19 mouse cellular contexts compared by ENCODE assay signal in the genomic region with DNA sequence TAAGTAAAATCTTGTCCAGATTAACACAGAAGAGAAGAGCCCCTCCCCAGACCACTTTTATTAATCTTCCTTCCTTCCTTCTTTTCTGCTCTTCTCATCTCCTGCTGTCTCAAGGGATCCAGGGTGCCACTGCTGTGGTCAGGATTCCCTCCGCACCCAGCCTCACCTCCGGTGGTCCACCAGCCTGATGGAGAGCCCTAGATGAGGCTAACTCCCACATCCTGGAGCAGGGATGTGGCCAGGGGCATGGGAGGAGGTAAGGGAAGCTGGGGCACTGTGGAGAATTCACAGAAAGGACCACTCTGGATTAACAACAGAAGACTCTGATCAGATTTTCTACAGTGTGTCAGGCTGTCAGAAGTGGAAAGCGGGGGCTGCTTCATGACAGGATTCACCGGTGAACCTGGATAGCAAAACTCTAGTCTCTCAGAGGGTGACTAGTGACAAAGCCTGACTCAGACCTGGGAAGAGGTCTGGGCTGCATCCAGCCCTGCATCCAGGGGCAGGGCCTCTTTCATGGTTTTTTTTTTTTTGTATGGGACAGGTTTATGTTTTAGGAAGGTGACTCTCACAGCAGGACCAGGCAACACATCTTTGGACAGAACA. TPM values are rescaled to one million over a fixed set of nuclear protein-coding genes. Genes with fewer than 3 reads are reported as not detected.
DNase-seq lines count a peak whose midpoint lies in the region; ATAC-seq lines count a peak whose summit lies in the region.
"Had no signal": no experiment of that assay in that cellular context is flagged by ENCODE, and none has a peak within 500 bp of the region (broad histone marks: within the 10 kb centered on the region; RNA-seq: fewer than 3 reads in every experiment).

No protein-coding gene starts in this region.

- no peak overlapping the region for H3K9ac ChIP-seq in hindbrain, embryonic 12.5 days
- H3K9ac ChIP-seq in hindbrain, embryonic 14.5 days: no peak overlapping the region
- no peak overlapping the region; the same call in 1 of the 2 replicates for H3K9ac ChIP-seq in neural tube, embryonic 11.5 days (ENCODE audit: low read length)
- H3K9ac ChIP-seq: liver, embryonic 15.5 days; stomach, embryonic 15.5 days had no signal

- H3K9me3 ChIP-seq in hindbrain, embryonic 12.5 days (replicated peaks): no peaks in the 10 kb centered on the region
- no peaks in the 10 kb centered on the region for H3K9me3 ChIP-seq in hindbrain, embryonic 14.5 days (ENCODE audit: control insufficient read depth, low read length)
- no peaks in the 10 kb centered on the region for H3K9me3 ChIP-seq in neural tube, embryonic 11.5 days (ENCODE audit: control insufficient read depth, low read length)
- H3K9me3 ChIP-seq: liver, embryonic 15.5 days; midbrain, embryonic 10.5 days; stomach, embryonic 15.5 days had no signal

- ATAC-seq in hindbrain, embryonic 12.5 days (ENCODE audit: low FRiP score): no peak
- ATAC-seq in hindbrain, embryonic 14.5 days (ENCODE audit: low FRiP score): no peak
- ATAC-seq in neural tube, embryonic 11.5 days (ENCODE audit: insufficient read depth, low FRiP score, low TSS enrichment): no peak
- ATAC-seq: activated CD4-positive, CD25-positive, alpha-beta regulatory T cell, adult 4 months had no signal

- no peak overlapping the region for H3K4me2 ChIP-seq in hindbrain, embryonic 12.5 days (replicated peaks)
- no peak overlapping the region for H3K4me2 ChIP-seq in hindbrain, embryonic 14.5 days (replicated peaks)
- H3K4me2 ChIP-seq in neural tube, embryonic 11.5 days (ENCODE audit: low read depth): no peak overlapping the region
- H3K4me2 ChIP-seq: liver, embryonic 15.5 days; stomach, embryonic 15.5 days had no signal

- 76% methylated on average over 4 of the region's 4 CpGs for WGBS in hindbrain, embryonic 12.5 days
- WGBS in hindbrain, embryonic 14.5 days: 74% methylated on average over 4 of the region's 4 CpGs
- 71% methylated on average over 4 of the region's 4 CpGs for whole genome bisulfite sequencing in neural tube, embryonic 11.5 days

- DNase-seq in heart, adult 11 months: peak; percentile 85
- no peak for DNase-seq in heart, adult 18-20 months
- DNase-seq in hindbrain, embryonic 14.5 days (ENCODE audit: low spot score): no peak
- no peak for DNase-seq in neural tube, embryonic 11.5 days (ENCODE audit: low spot score)
- DNase-seq in neural tube, embryonic 10.5 days (ENCODE audit: extremely low spot score, low spot score): no peak
- no peak for DNase-seq in cerebellum, adult 11-12 months
- DNase-seq: adrenal gland, postnatal 25 days; cerebellum, postnatal 10 days; gastrocnemius, postnatal 36 days; left cerebral cortex, postnatal 4 days; lung, postnatal 14 days; right cerebral cortex, adult 18-20 months; thymus, postnatal 14 days had no signal

- H3K27me3 ChIP-seq in hindbrain, embryonic 12.5 days: no peaks in the 10 kb centered on the region
- no peaks in the 10 kb centered on the region for H3K27me3 ChIP-seq in hindbrain, embryonic 14.5 days (ENCODE audit: control insufficient read depth, insufficient read depth, low read length)
- H3K27me3 ChIP-seq in neural tube, embryonic 11.5 days (ENCODE audit: control insufficient read depth, insufficient read depth, low read length): no peaks in the 10 kb centered on the region
- H3K27me3 ChIP-seq: liver, embryonic 15.5 days; stomach, embryonic 15.5 days had no signal

- H3K27ac ChIP-seq in hindbrain, embryonic 12.5 days: peak overlapping the region; percentile 8; the same call in 1 of the 2 replicates
- H3K27ac ChIP-seq in hindbrain, embryonic 14.5 days: no peak overlapping the region
- H3K27ac ChIP-seq in neural tube, embryonic 11.5 days (ENCODE audit: low read depth, low read length): 0 out of 2 replicates have a peak overlapping the region, but pooled peaks have one; percentile 10
- H3K27ac ChIP-seq: liver, embryonic 15.5 days; midbrain, embryonic 10.5 days; stomach, embryonic 15.5 days had no signal

- no peaks in the 10 kb centered on the region for H3K36me3 ChIP-seq in hindbrain, embryonic 12.5 days
- no peaks in the 10 kb centered on the region for H3K36me3 ChIP-seq in hindbrain, embryonic 14.5 days (replicated peaks; ENCODE audit: control insufficient read depth, insufficient read depth)
- H3K36me3 ChIP-seq in neural tube, embryonic 11.5 days (ENCODE audit: control insufficient read depth, insufficient read depth, low read length): no peaks in the 10 kb centered on the region
- H3K36me3 ChIP-seq: liver, embryonic 15.5 days; midbrain, embryonic 10.5 days; stomach, embryonic 15.5 days had no signal

- H3K4me3 ChIP-seq in hindbrain, embryonic 12.5 days: no peak overlapping the region
- H3K4me3 ChIP-seq in hindbrain, embryonic 14.5 days (replicated peaks; ENCODE audit: low read length): no peak overlapping the region
- no peak overlapping the region for H3K4me3 ChIP-seq in neural tube, embryonic 11.5 days (ENCODE audit: low read depth, low read length)
- H3K4me3 ChIP-seq: erythroblast, embryonic 14.5 days; liver, embryonic 15.5 days; midbrain, embryonic 10.5 days; stomach, embryonic 15.5 days had no signal

- peaks cover 5% of the 10 kb centered on the region; the same call in 1 of the 2 replicates for H3K4me1 ChIP-seq in hindbrain, embryonic 12.5 days
- H3K4me1 ChIP-seq in hindbrain, embryonic 14.5 days (replicated peaks; ENCODE audit: control insufficient read depth, insufficient read depth, low read length): no peaks in the 10 kb centered on the region
- H3K4me1 ChIP-seq in neural tube, embryonic 11.5 days (ENCODE audit: control insufficient read depth, insufficient read depth, low read length): no peaks in the 10 kb centered on the region
- H3K4me1 ChIP-seq: stomach, embryonic 15.5 days had no signal

RNA-seq across cellular contexts. Expression of a gene that starts 15.6 kb away (rescaled TPM):
- 10 to 100 TPM; 66.6 to 67.6 TPM for total RNA-seq in heart, adult 18-20 months (2021)
- 16.8 and 18.4 TPM in 2 replicates for polyA plus RNA-seq in hindbrain, embryonic 12.5 days (2016; fragmentation: Nextera tagmentation; extraction: Ambion mirVana)
- polyA plus RNA-seq in hindbrain, embryonic 14.5 days (2014; fragmentation: Nextera tagmentation; extraction: Ambion mirVana): 6.0 and 8.4 TPM in 2 replicates
- polyA plus RNA-seq in neural tube, embryonic 11.5 days (2014; fragmentation: Nextera tagmentation; extraction: Ambion mirVana): 7.1 and 10.4 TPM in 2 replicates

RNA-seq across cellular contexts. Expression of a gene that starts 38.4 kb away (rescaled TPM):
- 10 to 100 TPM; 88.6 to 92.2 TPM for total RNA-seq in heart, adult 18-20 months (2021)
- polyA plus RNA-seq in hindbrain, embryonic 12.5 days (2016; fragmentation: Nextera tagmentation; extraction: Ambion mirVana): 35.8 and 38.9 TPM in 2 replicates
- 35.2 and 36.5 TPM in 2 replicates for polyA plus RNA-seq in hindbrain, embryonic 14.5 days (2014; fragmentation: Nextera tagmentation; extraction: Ambion mirVana)
- polyA plus RNA-seq in neural tube, embryonic 11.5 days (2014; fragmentation: Nextera tagmentation; extraction: Ambion mirVana): 36.9 and 39.2 TPM in 2 replicates
